Mouse (Mus musculus): Measurements from ENCODE around the gene Chrna9. TPM values are rescaled to one million over a fixed set of nuclear protein-coding genes. Genes with fewer than 3 reads are reported as not detected.
"Not testable (repeated sequence)": the region's sequence is repeated elsewhere in the genome, so short reads cannot be mapped to it uniquely, and the experiment has no call there.

Chrna9 gene
- total and polyA plus RNA-seq, 3 experiments, result 0.16 TPM; not detected in 2

GRCm38 (mm10) chr5:65967091-65967490, 32.4 kb downstream of the Chrna9 start:
- H3K9me3 ChIP-seq (replicated peaks), result no peaks in the 10 kb centered on the region
- no peaks in the 10 kb centered on the region for H3K36me3 ChIP-seq (replicated peaks)
- DNase-seq (ENCODE audit: low spot score), result no peak
- H3K4me3 ChIP-seq (ENCODE audit: low read depth, low read length), result no peak overlapping the region
- H3K4me1 ChIP-seq (ENCODE audit: insufficient read depth, low read depth, low read length), result no peaks in the 10 kb centered on the region
- no peak for ATAC-seq (ENCODE audit: extremely low read depth, insufficient number of reproducible peaks, low FRiP score, poor library complexity, severe bottlenecking)
- H3K27me3 ChIP-seq (ENCODE audit: insufficient read depth, low read length), result peaks cover 37% of the 10 kb centered on the region
- no peak for TF ChIP-seq POLR2AphosphoS5 (IDR thresholded peaks at IDR 0.05; ENCODE audit: insufficient replicate concordance, low read depth, low read length)
- no peak for TF ChIP-seq GATA1 (IDR thresholded peaks at IDR 0.05; ENCODE audit: borderline replicate concordance, low read length)
- no peak for TF ChIP-seq CTCF (IDR thresholded peaks at IDR 0.05; ENCODE audit: low read depth, low read length)
- no peak for TF ChIP-seq TAL1 (conservative IDR thresholded peaks at IDR 0.05; ENCODE audit: low read depth, low read length)
- TF ChIP-seq GATA2 (IDR thresholded peaks at IDR 0.05; ENCODE audit: borderline replicate concordance, low read depth, low read length), result no peak

GRCm38 (mm10) chr5:65968004-65968403, 33.3 kb downstream of the Chrna9 start:
- Histone ChIP-seq H3K27me3 (ENCODE audit: insufficient read depth, low read length) (peaks cover 28% of the 10 kb centered on the region), H3K36me3 (replicated peaks) (no peaks in the 10 kb centered on the region), H3K9me3 (replicated peaks) (no peaks in the 10 kb centered on the region), H3K4me3 (ENCODE audit: low read depth, low read length) (no peak overlapping the region), H3K4me1 (ENCODE audit: insufficient read depth, low read depth, low read length) (no peaks in the 10 kb centered on the region)
- ATAC-seq (ENCODE audit: extremely low read depth, insufficient number of reproducible peaks, low FRiP score, poor library complexity, severe bottlenecking) (no peak), DNase-seq (ENCODE audit: low spot score) (no peak)
- TF ChIP-seq GATA1 (IDR thresholded peaks at IDR 0.05; ENCODE audit: borderline replicate concordance, low read length) (no peak), POLR2AphosphoS5 (IDR thresholded peaks at IDR 0.05; ENCODE audit: insufficient replicate concordance, low read depth, low read length) (no peak), CTCF (IDR thresholded peaks at IDR 0.05; ENCODE audit: low read depth, low read length) (no peak), GATA2 (IDR thresholded peaks at IDR 0.05; ENCODE audit: borderline replicate concordance, low read depth, low read length) (no peak), TAL1 (conservative IDR thresholded peaks at IDR 0.05; ENCODE audit: low read depth, low read length) (no peak)

GRCm38 (mm10) chr5:65973189-65973588, 38.5 kb downstream of the Chrna9 start:
- Histone ChIP-seq H3K4me1 (ENCODE audit: insufficient read depth, low read depth, low read length) (no peaks in the 10 kb centered on the region), H3K4me3 (ENCODE audit: low read depth, low read length) (no peak overlapping the region), H3K27me3 (ENCODE audit: insufficient read depth, low read length) (peaks cover 8% of the 10 kb centered on the region; the same call in 1 of the 2 replicates), H3K36me3 (replicated peaks) (no peaks in the 10 kb centered on the region), H3K9me3 (replicated peaks) (no peaks in the 10 kb centered on the region)
- TF ChIP-seq POLR2AphosphoS5 (IDR thresholded peaks at IDR 0.05; ENCODE audit: insufficient replicate concordance, low read depth, low read length), result no peak
- no peak for TF ChIP-seq CTCF (IDR thresholded peaks at IDR 0.05; ENCODE audit: low read depth, low read length)
- no peak for TF ChIP-seq GATA2 (IDR thresholded peaks at IDR 0.05; ENCODE audit: borderline replicate concordance, low read depth, low read length)
- TF ChIP-seq TAL1 (conservative IDR thresholded peaks at IDR 0.05; ENCODE audit: low read depth, low read length), result no peak
- TF ChIP-seq GATA1 (IDR thresholded peaks at IDR 0.05; ENCODE audit: borderline replicate concordance, low read length), result no peak
- DNase-seq (ENCODE audit: low spot score), result no peak
- no peak for ATAC-seq (ENCODE audit: extremely low read depth, insufficient number of reproducible peaks, low FRiP score, poor library complexity, severe bottlenecking)

DNA sequence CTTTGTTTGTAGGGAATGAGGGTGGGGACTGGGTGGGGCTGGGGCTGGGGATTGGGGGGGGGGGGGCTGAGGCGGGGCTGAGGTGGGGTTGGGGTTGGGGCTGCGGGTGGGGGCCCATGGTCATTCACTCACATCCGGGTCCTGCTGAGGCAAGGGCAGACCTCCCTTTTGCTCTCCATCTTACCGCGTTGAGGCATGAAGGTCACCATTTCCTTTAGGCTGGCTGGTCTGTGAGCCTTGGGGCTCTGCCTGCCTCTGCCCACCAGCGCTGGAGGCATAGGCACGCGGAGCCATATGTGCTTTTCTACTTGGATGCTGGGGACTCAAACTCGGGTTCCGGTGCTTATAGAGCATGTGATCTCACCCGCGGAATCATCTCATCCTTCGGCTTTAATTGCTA, 41.0 kb downstream of the Chrna9 start:
- TF ChIP-seq POLR2AphosphoS5 (IDR thresholded peaks at IDR 0.05; ENCODE audit: insufficient replicate concordance, low read depth, low read length) (no peak), CTCF (IDR thresholded peaks at IDR 0.05; ENCODE audit: low read depth, low read length) (no peak), GATA2 (IDR thresholded peaks at IDR 0.05; ENCODE audit: borderline replicate concordance, low read depth, low read length) (no peak), GATA1 (IDR thresholded peaks at IDR 0.05; ENCODE audit: borderline replicate concordance, low read length) (no peak), TAL1 (conservative IDR thresholded peaks at IDR 0.05; ENCODE audit: low read depth, low read length) (no peak)
- DNase-seq (ENCODE audit: low spot score) (no peak), ATAC-seq (ENCODE audit: extremely low read depth, insufficient number of reproducible peaks, low FRiP score, poor library complexity, severe bottlenecking) (no peak)
- peaks cover 8% of the 10 kb centered on the region for H3K27me3 ChIP-seq (ENCODE audit: insufficient read depth, low read length)
- H3K36me3 ChIP-seq (replicated peaks), result no peaks in the 10 kb centered on the region
- H3K4me1 ChIP-seq (ENCODE audit: insufficient read depth, low read depth, low read length), result no peaks in the 10 kb centered on the region
- H3K4me3 ChIP-seq (ENCODE audit: low read depth, low read length), result no peak overlapping the region
- H3K9me3 ChIP-seq (replicated peaks), result no peaks in the 10 kb centered on the region

DNA sequence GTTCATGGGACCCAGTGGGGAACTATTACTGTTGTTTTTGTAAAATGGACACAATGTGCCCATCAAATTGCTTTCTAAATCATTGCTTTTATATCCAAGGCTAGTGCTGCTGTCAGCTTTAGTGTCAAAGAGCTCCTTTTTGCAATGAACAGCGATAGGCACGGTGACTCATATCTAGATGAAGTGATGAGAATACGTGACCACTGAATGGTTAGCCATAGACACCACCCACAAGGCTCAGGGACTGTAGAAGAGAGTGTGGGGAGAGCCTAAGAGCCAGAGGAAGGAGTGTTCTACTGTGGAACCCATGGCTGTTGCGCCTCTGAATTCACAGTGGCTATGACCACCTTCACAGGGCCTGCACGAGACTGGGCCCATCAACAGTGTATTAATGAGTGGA, 51.7 kb downstream of the Chrna9 start:
- Histone ChIP-seq H3K9me3 (replicated peaks) (no peaks in the 10 kb centered on the region), H3K36me3 (replicated peaks) (no peaks in the 10 kb centered on the region), H3K4me3 (ENCODE audit: low read depth, low read length) (no peak overlapping the region), H3K27me3 (ENCODE audit: insufficient read depth, low read length) (no peaks in the 10 kb centered on the region), H3K4me1 (ENCODE audit: insufficient read depth, low read depth, low read length) (no peaks in the 10 kb centered on the region)
- TF ChIP-seq POLR2AphosphoS5 (IDR thresholded peaks at IDR 0.05; ENCODE audit: insufficient replicate concordance, low read depth, low read length) (no peak), CTCF (IDR thresholded peaks at IDR 0.05; ENCODE audit: low read depth, low read length) (no peak), TAL1 (conservative IDR thresholded peaks at IDR 0.05; ENCODE audit: low read depth, low read length) (no peak), GATA2 (IDR thresholded peaks at IDR 0.05; ENCODE audit: borderline replicate concordance, low read depth, low read length) (no peak), GATA1 (IDR thresholded peaks at IDR 0.05; ENCODE audit: borderline replicate concordance, low read length) (no peak)
- DNase-seq (ENCODE audit: low spot score) (no peak), ATAC-seq (ENCODE audit: extremely low read depth, insufficient number of reproducible peaks, low FRiP score, poor library complexity, severe bottlenecking) (no peak)

- H3K4me1 ChIP-seq (ENCODE audit: insufficient read depth, low read depth, low read length); H3K9me3 ChIP-seq (replicated peaks); H3K36me3 ChIP-seq (replicated peaks); ATAC-seq (ENCODE audit: extremely low read depth, insufficient number of reproducible peaks, low FRiP score, poor library complexity, severe bottlenecking); H3K27me3 ChIP-seq (ENCODE audit: insufficient read depth, low read length); DNase-seq (ENCODE audit: low spot score); H3K4me3 ChIP-seq (ENCODE audit: low read depth, low read length): not testable (repeated sequence)
These were observed 52.3 kb downstream of the Chrna9 start for GRCm38 (mm10) chr5:65987004-65987403.

DNA sequence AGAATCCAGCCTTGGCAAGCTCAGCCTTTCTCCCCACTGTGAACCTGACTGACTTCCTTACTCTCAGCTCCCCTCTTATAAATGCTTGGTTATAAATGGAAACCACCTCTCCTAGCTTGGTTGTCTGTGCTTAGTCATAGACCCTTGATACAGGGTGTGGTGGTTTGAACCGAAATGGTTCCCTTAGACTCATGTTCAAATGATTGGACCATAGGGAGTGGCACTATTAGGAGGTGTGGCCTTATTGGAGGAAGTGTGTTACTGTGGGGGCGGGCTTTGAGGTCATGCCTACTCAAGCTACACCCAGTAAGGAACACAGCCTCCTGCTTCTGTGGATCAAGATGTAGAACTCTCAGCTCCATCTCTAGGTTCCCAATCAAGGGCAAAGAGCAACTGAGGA, 56.5 kb downstream of the Chrna9 start:
- H3K4me1 ChIP-seq (ENCODE audit: insufficient read depth, low read depth, low read length), result no peaks in the 10 kb centered on the region
- no peaks in the 10 kb centered on the region for H3K9me3 ChIP-seq (replicated peaks)
- ATAC-seq (ENCODE audit: extremely low read depth, insufficient number of reproducible peaks, low FRiP score, poor library complexity, severe bottlenecking) (no peak), DNase-seq (ENCODE audit: low spot score) (no peak)
- TF ChIP-seq GATA2 (IDR thresholded peaks at IDR 0.05; ENCODE audit: borderline replicate concordance, low read depth, low read length) (no peak), GATA1 (IDR thresholded peaks at IDR 0.05; ENCODE audit: borderline replicate concordance, low read length) (no peak), CTCF (IDR thresholded peaks at IDR 0.05; ENCODE audit: low read depth, low read length) (no peak), TAL1 (conservative IDR thresholded peaks at IDR 0.05; ENCODE audit: low read depth, low read length) (no peak), POLR2AphosphoS5 (IDR thresholded peaks at IDR 0.05; ENCODE audit: insufficient replicate concordance, low read depth, low read length) (no peak)
- H3K36me3 ChIP-seq (replicated peaks), result no peaks in the 10 kb centered on the region
- H3K27me3 ChIP-seq (ENCODE audit: insufficient read depth, low read length), result no peaks in the 10 kb centered on the region
- H3K4me3 ChIP-seq (ENCODE audit: low read depth, low read length), result no peak overlapping the region

Measured in G1E (cell line).